Mouse (Mus musculus) olfactory bulb, adult 2 months (tissue): ENCODE measurements around the gene Ngb.

Experiments used
- CTCF ChIP-seq: fragments of 200-500 bp; IDR thresholded peaks from 2 replicates; pipeline ENCODE4 v1.5.1; 2012; ENCODE audit warnings: low read depth, mild to moderate bottlenecking, low read length, moderate library complexity; ENCODE audit not compliant: insufficient read depth
- POLR2A ChIP-seq: fragments of 200-500 bp; IDR thresholded peaks from 2 replicates; pipeline ENCODE4 v1.6.1; 2012; ENCODE audit warnings: mild to moderate bottlenecking, low read depth, low read length, moderate library complexity; ENCODE audit not compliant: insufficient read depth

GRCm38 (mm10) chr12:87089701-87090100 is 12.6 kb downstream of the Ngb start:
- TF ChIP-seq CTCF (no peak), POLR2A (no peak)
